In genomic region chr1:131086907-131087306, GRCm38 (mm10) we compare ENCODE assay signal across 9 mouse cellular contexts. TPM values are rescaled to one million over a fixed set of nuclear protein-coding genes. Genes with fewer than 3 reads are reported as not detected.
DNase-seq lines count a peak whose midpoint lies in the region; ATAC-seq lines count a peak whose summit lies in the region.
"Had no signal": no experiment of that assay in that cellular context is flagged by ENCODE, and none has a peak within 500 bp of the region (broad histone marks: within the 10 kb centered on the region; RNA-seq: fewer than 3 reads in every experiment).

No protein-coding gene starts in this region.

- H3K4me3 ChIP-seq in forebrain, embryonic 13.5 days, result no peak overlapping the region
- H3K4me3 ChIP-seq in hindbrain, embryonic 16.5 days (ENCODE audit: low read length), result no peak overlapping the region
- H3K4me3 ChIP-seq: erythroblast, embryonic 14.5 days had no signal

- peak; percentile 97 for DNase-seq in heart, adult 11 months
- no peak for DNase-seq in heart, postnatal 25 days (ENCODE audit: low spot score)
- no peak for DNase-seq in right cerebral cortex, postnatal 25 days
- DNase-seq in left cerebral cortex, adult 8-10 months (ENCODE audit: low spot score in 2 of 2), result no peak
- no peak for DNase-seq in MN1 (ENCODE audit: low spot score)

- ATAC-seq in forebrain, embryonic 13.5 days, result no peak
- ATAC-seq in hindbrain, embryonic 16.5 days, result peak; percentile 28
- peak; percentile 67 for ATAC-seq in megakaryocyte, adult 5-6 weeks (ENCODE audit: poor library complexity, severe bottlenecking)

- intact Hi-C loops in heart, postnatal 25 days (cut with DNase I), result no loop called here

- WGBS in forebrain, embryonic 13.5 days, result 41% methylated on average over 7 of the region's 7 CpGs
- 23% methylated on average over 7 of the region's 7 CpGs for WGBS in hindbrain, embryonic 16.5 days

- no peaks in the 10 kb centered on the region for H3K9me3 ChIP-seq in forebrain, embryonic 13.5 days (replicated peaks)
- no peaks in the 10 kb centered on the region for H3K9me3 ChIP-seq in hindbrain, embryonic 16.5 days (ENCODE audit: control insufficient read depth, low read length)

- H3K27me3 ChIP-seq in forebrain, embryonic 13.5 days, result no peaks in the 10 kb centered on the region
- no peaks in the 10 kb centered on the region for H3K27me3 ChIP-seq in hindbrain, embryonic 16.5 days (replicated peaks; ENCODE audit: control insufficient read depth, insufficient read depth, low read length)

- no peak overlapping the region for H3K4me2 ChIP-seq in forebrain, embryonic 13.5 days
- H3K4me2 ChIP-seq in hindbrain, embryonic 16.5 days (ENCODE audit: low read length), result no peak overlapping the region; the same call in 1 of the 2 replicates

- H3K9ac ChIP-seq in forebrain, embryonic 13.5 days, result no peak overlapping the region
- no peak overlapping the region; the same call in 1 of the 2 replicates for H3K9ac ChIP-seq in hindbrain, embryonic 16.5 days (ENCODE audit: low read depth, low read length)

- H3K36me3 ChIP-seq in forebrain, embryonic 13.5 days (ENCODE audit: poor library complexity, severe bottlenecking), result no peaks in the 10 kb centered on the region
- H3K36me3 ChIP-seq in hindbrain, embryonic 16.5 days (ENCODE audit: control insufficient read depth, insufficient read depth, low read length), result no peaks in the 10 kb centered on the region

- H3K4me1 ChIP-seq in forebrain, embryonic 13.5 days, result peaks cover 88% of the 10 kb centered on the region
- H3K4me1 ChIP-seq in hindbrain, embryonic 16.5 days (ENCODE audit: control insufficient read depth, insufficient read depth, low read depth, low read length), result peaks cover 41% of the 10 kb centered on the region

- H3K27ac ChIP-seq in forebrain, embryonic 13.5 days, result peak overlapping the region; percentile 75
- H3K27ac ChIP-seq in hindbrain, embryonic 16.5 days (ENCODE audit: low read depth, low read length), result peak overlapping the region; percentile 66

RNA-seq across cellular contexts. Expression of gene Mapkapk2, which starts 10.7 kb away (rescaled TPM):
- total RNA-seq in heart, postnatal 25 days (2021), result 100 to 1,000 TPM; 264 to 283 TPM
- polyA plus RNA-seq in forebrain, embryonic 13.5 days (2015; fragmentation: Nextera tagmentation; extraction: Ambion mirVana), result 28.4 and 30.5 TPM in 2 replicates
- 9.1 and 15.7 TPM in 2 replicates for polyA plus RNA-seq in hindbrain, embryonic 16.5 days (2015; fragmentation: Nextera tagmentation; extraction: Ambion mirVana)
- 210 and 215 TPM in 2 replicates for total RNA-seq in megakaryocyte, adult 5-6 weeks (2015)
- 210 and 216 TPM in 2 replicates for total RNA-seq in megakaryocyte, adult 5-6 weeks (2017)
- 10 to 100 TPM; 28.3 to 33.7 (median 31.7) TPM for total RNA-seq in left cerebral cortex, adult 8-10 months (2022)

RNA-seq across cellular contexts. Expression of gene Dyrk3, which starts 51.2 kb away (rescaled TPM):
- under 1 TPM; 0.25 to 0.29 TPM for total RNA-seq in heart, postnatal 25 days (2021)
- 16.7 and 18.9 TPM in 2 replicates for polyA plus RNA-seq in forebrain, embryonic 13.5 days (2015; fragmentation: Nextera tagmentation; extraction: Ambion mirVana)
- 12.2 and 14.5 TPM in 2 replicates for polyA plus RNA-seq in hindbrain, embryonic 16.5 days (2015; fragmentation: Nextera tagmentation; extraction: Ambion mirVana)
- total RNA-seq in megakaryocyte, adult 5-6 weeks (2015), result 3.4 and 4.6 TPM in 2 replicates
- total RNA-seq in megakaryocyte, adult 5-6 weeks (2017), result 4.1 and 4.8 TPM in 2 replicates
- total RNA-seq in left cerebral cortex, adult 8-10 months (2022), result 10 to 100 TPM in 2 of 4 experiments, 1 to 10 TPM in 2; 7.8 to 11.0 (median 9.7) TPM

Comparison
In these comparisons a context has a peak if more than half of its experiments do, and no peak if none do; other contexts are left out.
1. RNA of gene Mapkapk2, which starts 10.7 kb away (total RNA-seq): 264 to 283 TPM in heart, postnatal 25 days and 210 to 216 TPM in megakaryocyte, adult 5-6 weeks; 28.3 to 33.7 TPM in left cerebral cortex, adult 8-10 months; every median in the first group is over 4 times any median in the second.